Mouse (Mus musculus) thymus, postnatal 36 days (tissue): Measurements from ENCODE around the gene Tns3.

Experiments
- DNase-seq, 2 experiments: peaks; one replicate each; pipeline ENCODE4 v3.0.0; 2022; ENCODE audit warnings: mixed read lengths in 2 of 2

The Tns3 gene

GRCm38 (mm10) chr11:8468161-8469091 lies 195.9 kb downstream of the Tns3 start:
- peak; percentile 9 to 29 for DNase-seq

- no peak for DNase-seq
These were observed 196.8 kb downstream of the Tns3 start for GRCm38 (mm10) chr11:8467403-8468160.

DNA sequence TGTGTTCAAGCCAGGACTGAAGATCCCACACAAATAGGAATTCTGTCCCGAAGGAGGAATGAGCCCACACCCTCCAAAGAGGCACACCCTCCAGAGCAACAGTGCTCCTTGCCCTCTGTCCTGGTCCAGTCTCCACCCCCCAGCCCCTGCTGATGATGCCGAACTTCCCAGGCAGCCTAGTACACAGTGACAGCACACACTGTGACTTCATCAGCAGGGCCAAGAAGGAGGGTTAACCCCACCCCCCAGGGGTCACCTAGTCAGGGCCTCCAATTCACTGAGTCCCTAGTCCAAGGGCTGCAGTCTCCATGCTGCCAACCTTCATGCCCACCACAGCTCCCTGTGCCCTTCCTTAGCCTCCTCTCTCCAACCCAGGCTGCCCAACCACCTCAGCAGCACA lies 200.5 kb downstream of the Tns3 start:
- DNase-seq: no peak

DNA sequence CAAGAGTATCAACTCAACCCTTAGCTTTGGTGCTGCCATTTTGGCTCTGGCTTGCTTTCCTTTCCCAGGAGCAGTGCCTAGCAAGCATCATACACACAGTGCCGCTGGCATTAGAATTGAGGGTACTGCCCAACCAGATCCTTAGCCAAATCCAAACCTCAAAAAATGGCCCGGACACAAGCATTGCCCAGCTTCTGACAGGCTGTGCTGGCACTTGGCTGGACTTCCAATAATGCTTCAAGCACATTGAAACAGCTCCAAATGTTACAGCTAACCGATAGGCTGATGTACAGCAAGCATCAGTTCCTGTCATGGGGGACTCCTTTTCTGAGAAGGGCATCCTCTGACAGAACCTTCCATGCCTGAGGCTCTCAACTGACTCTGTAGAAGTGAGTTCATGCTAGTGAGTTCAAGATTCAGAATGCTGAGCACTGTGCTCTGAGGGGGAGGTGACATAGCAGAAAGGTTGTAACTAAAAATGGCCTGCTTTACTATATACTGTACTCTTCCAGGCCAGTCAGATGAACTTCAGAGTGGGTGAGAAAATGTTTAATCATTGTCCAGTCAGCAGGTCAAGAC lies 201.4 kb downstream of the Tns3 start:
- DNase-seq: no peak

DNA sequence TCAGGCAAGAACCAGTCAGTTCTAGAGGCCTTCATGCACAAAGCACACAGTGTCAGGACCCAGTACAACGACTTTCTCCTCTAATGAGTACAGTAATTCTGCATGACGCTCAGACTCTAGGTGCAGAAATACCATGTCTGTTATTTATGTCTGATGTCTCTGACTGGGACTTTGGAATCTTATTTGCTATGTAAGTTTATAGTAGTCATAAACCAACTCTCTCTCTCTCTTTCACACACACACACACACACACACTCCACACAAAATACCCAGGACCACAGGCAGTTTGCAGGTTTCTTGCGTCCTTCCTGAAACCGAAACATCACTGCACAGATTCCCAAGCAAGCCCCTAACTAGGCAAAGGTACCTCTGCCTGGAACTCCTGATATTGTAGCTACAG lies 203.5 kb downstream of the Tns3 start:
- DNase-seq: no peak

- DNase-seq: no peak
These were observed 206.4 kb downstream of the Tns3 start for GRCm38 (mm10) chr11:8457951-8458350.

DNA sequence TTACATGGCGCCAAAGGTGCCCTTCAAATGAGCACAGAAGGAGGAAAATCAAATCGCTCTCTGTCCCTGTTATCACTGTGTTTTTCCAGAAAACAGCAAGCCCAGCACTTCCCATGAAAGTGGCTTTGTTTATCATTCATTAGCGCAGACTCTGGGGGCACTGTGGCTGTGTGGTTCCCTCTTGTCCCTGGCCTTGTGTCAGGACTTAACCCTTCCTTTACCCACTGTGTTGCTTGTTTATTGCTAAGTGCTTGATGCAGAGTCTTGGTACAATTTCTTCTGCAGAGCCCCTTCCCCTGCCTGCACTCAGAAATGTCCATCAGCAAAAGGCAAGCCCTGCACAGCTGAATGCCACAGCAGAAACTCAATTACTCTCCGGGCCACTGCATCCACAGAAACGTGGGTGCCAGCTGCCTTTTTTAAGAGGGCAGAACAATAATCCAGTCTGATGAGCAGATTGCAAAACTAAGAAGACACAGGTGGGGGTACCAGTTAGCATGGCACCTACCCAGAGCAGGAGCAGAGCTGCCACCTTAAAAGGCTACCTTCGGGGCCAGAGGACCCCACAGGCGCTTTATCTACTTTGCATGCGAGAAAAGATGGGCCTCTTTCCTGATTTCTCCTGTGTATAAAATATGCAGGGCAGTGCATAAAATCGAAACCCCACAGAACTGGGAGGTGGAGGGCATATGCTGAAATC lies 207.6 kb downstream of the Tns3 start:
- no peak for DNase-seq

DNA sequence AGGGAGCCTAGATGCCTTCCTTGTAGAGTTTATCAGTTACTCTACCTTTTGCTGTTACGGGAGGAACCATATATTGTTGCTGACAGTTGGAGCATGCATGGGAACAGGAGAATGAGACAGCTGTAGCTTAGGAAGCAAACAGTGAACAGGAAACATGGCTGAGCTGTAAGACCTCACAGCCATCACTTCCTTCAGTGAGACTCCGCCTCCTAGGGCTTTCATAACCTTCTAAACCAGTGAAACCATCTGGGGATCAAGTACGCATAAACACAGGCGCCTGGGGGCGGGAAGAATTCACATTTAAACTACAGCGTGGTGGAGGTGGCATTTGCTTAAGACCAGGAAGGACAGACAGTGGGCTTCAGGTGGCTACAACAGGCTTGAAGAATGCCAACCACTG lies 208.7 kb downstream of the Tns3 start:
- no peak for DNase-seq

- DNase-seq: no peak
These were observed 211.1 kb downstream of the Tns3 start for GRCm38 (mm10) chr11:8453252-8453651.

DNA sequence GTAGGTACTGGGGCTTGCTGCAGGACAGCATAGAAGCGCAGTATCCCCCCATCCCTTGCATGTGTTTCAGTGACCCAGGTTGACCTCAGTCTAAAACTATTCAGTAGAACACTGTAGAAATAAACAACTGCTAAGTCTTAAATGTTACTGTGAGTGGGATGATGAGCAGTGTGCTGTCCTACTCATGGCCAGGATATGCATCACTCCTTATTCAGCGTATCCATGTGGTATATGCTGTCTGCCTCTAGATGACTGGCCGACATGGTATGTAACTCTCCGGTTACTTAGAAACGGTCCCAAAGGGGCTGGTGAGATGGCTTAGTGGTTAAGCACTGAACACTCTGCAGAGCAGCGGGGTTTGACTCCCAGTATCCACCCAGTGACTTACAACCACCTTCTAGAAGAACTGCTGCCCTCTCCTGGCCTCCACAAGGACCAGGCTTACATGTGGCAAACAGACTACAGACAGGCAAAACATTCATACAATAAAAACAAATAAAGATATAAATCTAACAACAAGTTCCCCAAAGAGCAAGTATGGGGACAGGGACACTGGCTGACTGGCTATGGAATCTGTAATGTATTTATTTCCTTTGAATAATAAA lies 212.6 kb downstream of the Tns3 start:
- no peak for DNase-seq

GRCm38 (mm10) chr11:8450540-8450939 lies 213.8 kb downstream of the Tns3 start:
- DNase-seq: no peak

- DNase-seq: peak; percentile 12 to 32
These were observed 218.4 kb downstream of the Tns3 start for GRCm38 (mm10) chr11:8445915-8446356.

DNA sequence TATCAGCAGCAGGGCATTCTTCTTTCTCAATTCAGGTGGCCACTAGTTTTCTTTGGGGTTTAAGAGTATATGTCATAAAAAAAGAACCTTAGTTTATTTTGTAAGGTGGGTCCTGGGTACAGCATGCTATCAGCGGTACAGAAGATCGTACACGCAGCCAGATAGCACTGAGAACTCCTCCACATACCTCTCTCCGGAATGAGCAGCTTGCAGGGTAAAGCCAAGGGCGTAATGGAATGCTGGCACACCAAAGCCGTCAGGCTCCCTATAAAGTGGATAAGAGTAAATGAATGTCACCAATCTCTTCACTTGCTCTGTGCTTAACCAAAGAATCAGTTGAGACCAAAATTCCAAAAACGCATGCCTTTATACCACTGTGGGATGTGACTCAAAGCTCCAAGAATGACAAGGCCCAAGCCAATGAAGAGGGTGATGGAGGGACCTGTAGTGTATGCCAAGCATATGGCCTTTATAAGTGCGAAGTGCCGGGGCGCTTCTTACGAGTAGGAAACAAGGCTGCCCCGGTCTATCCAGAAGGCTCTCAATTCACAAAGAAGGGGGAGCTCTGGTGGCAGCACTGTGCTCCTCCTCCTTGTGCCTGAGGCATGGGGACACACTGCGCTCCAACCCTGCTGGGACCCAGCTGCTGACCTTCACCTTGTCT lies 219.4 kb downstream of the Tns3 start:
- no peak for DNase-seq

DNA sequence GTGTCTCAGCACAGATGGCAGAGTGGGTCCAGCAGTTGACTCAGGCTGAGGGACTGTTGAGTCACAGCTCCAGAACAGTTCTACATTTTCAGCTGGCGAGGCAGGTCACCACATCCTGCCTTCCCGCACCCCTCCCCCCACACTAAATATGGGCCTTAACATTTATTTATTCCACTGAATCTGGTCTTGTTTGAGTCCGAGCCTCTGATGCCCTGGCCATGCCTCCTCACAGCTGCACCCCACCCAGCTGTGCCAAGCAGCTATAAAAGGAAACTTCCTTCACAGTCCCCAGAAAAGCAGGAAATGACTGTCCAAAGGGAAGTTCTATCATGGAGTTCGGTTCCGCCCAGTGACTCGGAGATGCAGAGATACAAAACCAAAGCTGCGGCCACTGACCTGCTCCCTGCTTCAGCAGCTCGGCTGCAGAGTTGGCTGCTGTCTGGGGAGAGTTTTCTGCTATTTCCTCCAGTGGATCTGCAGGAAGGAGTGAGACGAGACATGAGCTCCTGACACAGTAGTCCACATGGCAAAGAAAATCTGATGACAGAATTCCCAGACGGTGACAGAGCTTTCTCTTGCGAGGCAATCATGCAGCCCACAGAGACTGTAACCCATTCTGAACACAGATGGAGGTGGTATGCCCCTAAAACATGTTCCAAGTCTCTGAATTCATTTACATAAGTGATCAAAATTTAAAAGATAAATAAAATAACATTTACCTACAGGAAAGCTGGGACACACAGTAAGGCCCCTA lies 220.6 kb downstream of the Tns3 start:
- DNase-seq: no peak

GRCm38 (mm10) chr11:8440706-8441105 lies 223.6 kb downstream of the Tns3 start:
- no peak for DNase-seq

GRCm38 (mm10) chr11:8440221-8440620 lies 224.1 kb downstream of the Tns3 start:
- no peak for DNase-seq

DNA sequence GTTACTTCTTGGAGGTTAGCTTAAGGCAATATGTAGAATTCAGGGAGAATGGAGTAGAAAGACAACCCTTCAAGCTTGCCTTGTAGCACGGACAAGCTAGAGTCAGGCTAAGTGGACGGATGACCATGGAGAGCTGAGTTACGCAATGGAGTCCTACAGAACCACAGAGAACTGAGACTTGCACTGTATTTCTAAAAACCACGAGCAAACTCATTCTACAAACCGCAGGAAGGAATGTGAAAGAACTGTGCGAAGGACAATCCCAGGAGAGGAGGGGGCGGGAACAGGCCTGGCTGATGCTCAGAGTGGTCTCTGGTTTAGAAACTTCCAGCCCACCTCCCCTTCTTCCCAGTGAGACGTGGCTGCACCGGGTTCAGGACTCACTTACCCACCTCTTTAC lies 225.3 kb downstream of the Tns3 start:
- DNase-seq: no peak

- no peak for DNase-seq
These were observed 226.1 kb downstream of the Tns3 start for GRCm38 (mm10) chr11:8438269-8438668.

- DNase-seq: no peak
These were observed 229.2 kb downstream of the Tns3 start for GRCm38 (mm10) chr11:8435101-8435500.

- no peak for DNase-seq
These were observed 230.0 kb downstream of the Tns3 start for GRCm38 (mm10) chr11:8434366-8434765.

DNA sequence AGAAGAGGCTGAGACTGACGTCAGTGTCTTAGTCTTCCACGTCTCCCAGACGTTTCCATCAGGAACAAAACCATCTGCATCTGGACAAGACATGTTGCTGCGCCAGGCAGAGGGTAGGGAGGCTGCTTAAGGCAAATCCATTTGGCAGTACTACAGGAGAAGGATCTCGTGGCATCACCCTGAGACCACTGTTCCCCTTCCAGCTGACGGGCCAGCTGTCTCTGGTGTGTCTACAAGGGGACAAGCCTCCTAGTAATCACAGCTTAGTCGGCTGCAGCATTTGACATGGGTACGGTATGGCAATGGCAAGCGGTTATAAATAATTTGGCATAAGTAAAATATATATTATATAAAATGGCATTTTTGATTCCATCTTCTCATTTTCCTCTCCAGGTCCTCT lies 230.9 kb downstream of the Tns3 start:
- DNase-seq: no peak
